Comparison of ENCODE assay signal across 8 mouse cellular contexts in the genomic region with DNA sequence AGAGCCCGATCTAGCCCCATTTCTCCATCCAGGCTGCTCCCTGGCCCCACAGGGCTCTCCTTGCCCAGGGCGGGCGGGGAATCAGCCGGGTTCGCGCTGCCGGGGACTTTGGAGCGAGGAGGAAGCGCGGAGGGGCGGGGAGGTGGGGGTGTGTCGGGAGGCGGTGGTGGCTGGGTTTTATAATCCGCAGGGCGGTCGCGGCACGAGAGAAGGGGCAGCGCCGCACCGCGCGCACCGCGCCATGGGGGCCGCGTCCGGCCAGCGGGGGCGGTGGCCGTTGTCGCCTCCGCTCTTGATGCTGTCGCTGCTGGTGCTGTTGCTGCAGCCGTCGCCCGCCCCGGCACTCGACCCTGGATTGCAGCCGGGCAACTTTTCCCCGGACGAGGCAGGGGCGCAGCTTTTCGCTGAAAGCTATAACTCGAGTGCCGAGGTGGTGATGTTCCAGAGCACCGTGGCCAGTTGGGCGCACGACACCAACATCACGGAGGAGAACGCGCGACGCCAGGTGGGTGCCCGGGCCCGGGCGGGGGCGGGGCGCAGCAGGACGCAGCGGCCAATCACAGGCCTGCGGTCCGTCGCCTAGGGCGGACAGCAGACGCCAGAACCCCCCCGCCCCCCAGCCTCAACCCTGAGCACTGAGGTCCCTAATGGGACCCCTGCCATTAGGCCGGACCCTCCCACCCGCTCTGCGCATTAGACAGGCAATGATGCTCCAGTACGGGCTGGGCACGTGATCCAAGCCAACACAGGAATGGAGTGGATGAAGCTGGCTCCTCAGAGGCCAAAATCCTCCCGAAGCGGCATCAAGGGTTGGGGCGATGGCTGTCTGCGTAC. TPM values are rescaled to one million over a fixed set of nuclear protein-coding genes. Genes with fewer than 3 reads are reported as not detected.
DNase-seq lines count a peak whose midpoint lies in the region; ATAC-seq lines count a peak whose summit lies in the region.

A gene (plus strand): TSS at position 205 of the 834 bp plus-strand sequence.

- peaks cover 18% of the 10 kb centered on the region for H3K4me1 ChIP-seq in neural tube, embryonic 15.5 days

- peak within 1 kb of the TSS; percentile 51 for H3K9ac ChIP-seq in neural tube, embryonic 15.5 days (replicated peaks)

- under 1% methylated on average over 72 of the region's 76 CpGs for WGBS in neural tube, embryonic 15.5 days

- H3K9me3 ChIP-seq in neural tube, embryonic 15.5 days (replicated peaks) = no peaks in the 10 kb centered on the region

- H3K4me2 ChIP-seq in neural tube, embryonic 15.5 days = peak within 1 kb of the TSS; percentile 90

- no peaks in the 10 kb centered on the region for H3K36me3 ChIP-seq in neural tube, embryonic 15.5 days

- H3K4me3 ChIP-seq in neural tube, embryonic 15.5 days (replicated peaks) = peak within 1 kb of the TSS; percentile 51

- peak in 1 of 2 experiments; percentile 32 for DNase-seq in layer of hippocampus, postnatal 10 days (ENCODE audit: low spot score in 2 of 2)
- no peak for DNase-seq in layer of hippocampus, postnatal 14 days (ENCODE audit: low spot score in 2 of 2)
- DNase-seq in embryo, embryonic 10 days (ENCODE audit: low spot score) = peak; percentile 47
- DNase-seq in heart, adult 18-20 months = peak; percentile 58 to 64
- peak; percentile 64 for DNase-seq in kidney, adult 18-20 months
- DNase-seq in lung, adult 18-20 months = peak; percentile 59 to 68
- DNase-seq in ovary, adult 18-20 months (ENCODE audit: low spot score) = no peak

- peak within 1 kb of the TSS; percentile 1; the same call in 1 of the 2 replicates for H3K27ac ChIP-seq in neural tube, embryonic 15.5 days (replicated peaks)

- peaks cover 46% of the 10 kb centered on the region for H3K27me3 ChIP-seq in neural tube, embryonic 15.5 days (replicated peaks)

- ATAC-seq in neural tube, embryonic 15.5 days (ENCODE audit: low FRiP score) = peak; percentile 78

RNA-seq across cellular contexts. Expression of the gene that starts here (rescaled TPM):
- total RNA-seq in layer of hippocampus, postnatal 10 days (2021) = 10 to 100 TPM; 11.1 to 12.6 TPM
- total RNA-seq in layer of hippocampus, postnatal 14 days (2021) = 10 to 100 TPM in 1 of 2 experiments, 1 to 10 TPM in 1; 8.4 to 16.4 TPM
- 10 to 100 TPM; 22.2 to 25.1 TPM for total RNA-seq in heart, adult 18-20 months (2021)
- polyA plus RNA-seq in neural tube, embryonic 15.5 days (2015; fragmentation: Nextera tagmentation; extraction: Ambion mirVana) = 4.1 and 4.2 TPM in 2 replicates

Comparison
In these comparisons a context has a peak if more than half of its experiments do, and no peak if none do; other contexts are left out.
1. DNase-seq: peak in embryo, embryonic 10 days (single experiment), heart, adult 18-20 months (2 of 2), kidney, adult 18-20 months (single experiment) and lung, adult 18-20 months (2 of 2); none in layer of hippocampus, postnatal 14 days (0 of 2) and ovary, adult 18-20 months (single experiment).